Mouse (Mus musculus) hindbrain, embryonic 12.5 days (tissue): Measurements from ENCODE around the gene Cd68. TPM values are rescaled to one million over a fixed set of nuclear protein-coding genes. Genes with fewer than 3 reads are reported as not detected.
A peak's percentile ranks its signal among the peaks of the same experiment; 100 is the strongest.

Experiments used
- ATAC-seq: fragments of 200-750 bp; cut with Nextera tagmentation; 2 replicates; pipeline ENCODE4 v1.8.0; 2017; ENCODE audit warnings: moderate TSS enrichment; ENCODE audit not compliant: low FRiP score
- H3K27ac ChIP-seq: fragments of 300-500 bp; sonication (generic); 2 replicates; pipeline ENCODE4 v1.5.1; 2016; ENCODE audit warnings: mild to moderate bottlenecking
- H3K27me3 ChIP-seq: fragments of 300-500 bp; sonication (generic); 2 replicates; pipeline ENCODE4 v1.6.1; 2016; ENCODE audit warnings: mild to moderate bottlenecking
- H3K36me3 ChIP-seq: fragments of 300-500 bp; sonication (generic); 2 replicates; pipeline ENCODE4 v1.6.1; 2016; ENCODE audit warnings: mild to moderate bottlenecking
- H3K4me1 ChIP-seq: fragments of 300-500 bp; sonication (generic); 2 replicates; pipeline ENCODE4 v1.6.1; 2016
- H3K4me2 ChIP-seq: fragments of 300-500 bp; sonication (generic); replicated peaks from 2 replicates; pipeline ENCODE4 v1.6.1; 2016; ENCODE audit warnings: mild to moderate bottlenecking
- H3K4me3 ChIP-seq: fragments of 300-500 bp; sonication (generic); 2 replicates; pipeline ENCODE4 v1.5.1; 2016; ENCODE audit warnings: mild to moderate bottlenecking
- H3K9ac ChIP-seq: fragments of 300-500 bp; sonication (generic); 2 replicates; pipeline ENCODE4 v1.6.1; 2016; ENCODE audit warnings: mild to moderate bottlenecking, moderate library complexity
- H3K9me3 ChIP-seq: fragments of 300-500 bp; sonication (generic); replicated peaks from 2 replicates; pipeline ENCODE4 v1.6.1; 2016; ENCODE audit warnings: mild to moderate bottlenecking
- WGBS: fragments of 180-500 bp; shearing (Covaris S2); methylation state at CpG from one replicate; pipeline ENCODE4 v1.1.7; 2016; 5-methylcytosine and 5-hydroxymethylcytosine counted together
- polyA plus RNA-seq: library from polyadenylated mRNA; unstranded; fragments of >200 nt; fragmentation: Nextera tagmentation; extraction: Ambion mirVana; gene quantifications from 2 replicates; pipeline ENCODE4 v1.2.1, GENCODE M21; 2016

Cd68 gene
- polyA plus RNA-seq, 1 experiment from 2014 or later: 8.2 TPM

DNA sequence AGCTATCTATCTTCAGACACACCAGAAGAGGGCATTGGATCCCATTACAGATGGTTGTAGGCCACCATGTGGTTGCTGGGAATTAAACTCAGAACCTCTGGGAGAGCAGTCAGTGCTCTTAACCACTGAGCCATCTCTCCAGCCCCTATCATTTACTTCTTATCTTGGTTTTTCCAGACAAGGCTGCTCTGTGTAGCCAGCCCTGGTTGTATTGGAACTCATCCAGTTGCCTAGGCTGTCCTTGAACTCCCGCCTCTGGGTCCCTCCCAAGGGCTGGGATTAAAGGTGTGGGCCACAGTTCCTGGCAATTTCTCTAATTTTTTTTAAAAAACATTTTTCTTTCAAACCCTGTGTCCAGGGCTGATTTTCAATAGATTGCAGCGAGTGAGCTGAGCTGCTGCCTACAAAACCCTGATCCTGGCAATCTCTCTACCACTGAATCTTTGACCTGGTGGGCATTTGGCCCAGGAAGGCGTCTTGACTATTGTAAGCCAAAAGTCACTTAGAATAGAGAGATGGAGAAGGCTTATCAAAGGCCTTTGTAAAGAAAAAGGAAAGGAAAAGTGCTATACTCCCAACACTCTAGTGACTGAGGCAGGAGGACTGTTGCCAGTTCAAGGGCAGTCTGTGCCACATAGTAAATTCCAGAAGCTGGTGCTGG lies 4.6 kb downstream of the Cd68 start:
- WGBS: 81% methylated on average over 3 of the region's 3 CpGs
- Histone ChIP-seq H3K9ac (peak overlapping the region; percentile 61), H3K27ac (peak overlapping the region; percentile 97), H3K9me3 (no peaks in the 10 kb centered on the region), H3K36me3 (peaks cover 56% of the 10 kb centered on the region), H3K27me3 (no peaks in the 10 kb centered on the region), H3K4me1 (peaks cover 27% of the 10 kb centered on the region), H3K4me3 (peak overlapping the region; percentile 48), H3K4me2 (peak overlapping the region; percentile 57)
- ATAC-seq: no peak

DNA sequence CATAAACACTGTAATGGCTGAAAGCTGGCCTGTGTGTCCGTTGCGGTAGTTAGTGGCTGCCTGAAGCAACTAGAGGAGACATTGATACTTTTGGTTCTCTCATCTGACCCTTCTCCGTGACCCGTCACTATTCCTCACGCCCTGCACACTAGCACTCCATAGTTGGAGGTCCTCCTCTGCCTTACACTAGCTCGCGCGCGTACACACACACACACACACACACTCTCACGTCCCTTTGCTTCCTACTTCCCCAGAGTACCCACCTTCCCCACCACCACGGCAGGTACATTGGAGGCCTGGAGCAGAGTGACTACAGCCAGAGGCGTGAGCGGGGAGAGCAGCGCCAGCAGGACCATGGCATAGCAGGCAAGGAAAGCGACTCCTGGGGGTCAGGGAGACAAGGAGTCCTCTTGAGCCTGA lies 8.5 kb downstream of the Cd68 start:
- no peaks in the 10 kb centered on the region for H3K27me3 ChIP-seq
- H3K4me2 ChIP-seq: no peak overlapping the region
- H3K9me3 ChIP-seq: no peaks in the 10 kb centered on the region
- H3K27ac ChIP-seq: no peak overlapping the region
- 83% methylated on average over 15 of the region's 15 CpGs for WGBS
- no peak overlapping the region for H3K4me3 ChIP-seq
- peaks cover 22% of the 10 kb centered on the region for H3K4me1 ChIP-seq
- ATAC-seq: no peak
- no peak overlapping the region for H3K9ac ChIP-seq
- H3K36me3 ChIP-seq: peaks cover 53% of the 10 kb centered on the region

DNA sequence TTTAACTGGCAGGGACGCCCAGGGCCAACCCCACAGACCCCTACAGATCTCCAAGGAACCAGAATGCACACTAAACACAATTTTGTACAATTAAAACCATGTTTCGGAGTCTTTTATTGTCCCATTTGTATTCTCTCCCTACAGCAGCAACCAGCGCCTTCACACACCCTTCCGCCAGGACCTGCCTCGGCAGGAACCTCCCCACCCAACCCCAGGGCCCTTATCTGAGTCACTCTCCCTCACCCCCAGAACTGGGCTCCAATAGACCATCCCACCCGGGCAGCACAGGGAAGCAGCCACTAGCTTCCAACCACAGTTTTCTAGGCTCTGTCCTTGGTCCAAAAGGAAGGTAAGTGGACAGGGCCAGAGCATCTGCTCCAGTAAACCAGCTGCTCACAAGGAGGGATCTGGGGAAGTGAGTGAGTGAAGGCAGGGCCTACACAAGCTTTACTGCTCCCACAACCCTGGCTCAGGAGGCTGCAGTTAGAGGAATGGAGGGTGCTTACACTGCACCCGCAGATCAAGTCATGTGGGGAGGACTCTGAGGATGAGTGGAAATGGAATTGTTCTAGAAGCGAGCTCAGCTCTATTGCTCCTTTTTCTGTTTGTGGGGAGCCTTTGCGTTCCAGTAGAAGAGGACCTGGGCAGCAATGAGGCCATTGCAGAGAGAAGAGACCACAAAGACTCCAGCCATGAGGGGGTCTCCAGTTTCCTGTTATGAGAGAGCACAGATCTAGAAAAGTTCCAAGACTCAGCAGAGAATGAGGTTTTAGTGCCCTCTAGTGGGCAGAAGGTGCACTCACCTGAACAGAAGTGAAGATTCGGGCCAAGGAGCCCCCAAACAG lies 9.1 kb downstream of the Cd68 start:
- H3K27ac ChIP-seq: no peak overlapping the region
- no peak for ATAC-seq
- no peak overlapping the region for H3K4me2 ChIP-seq
- H3K27me3 ChIP-seq: no peaks in the 10 kb centered on the region
- H3K9me3 ChIP-seq: no peaks in the 10 kb centered on the region
- H3K9ac ChIP-seq: no peak overlapping the region; the same call in 1 of the 2 replicates
- no peak overlapping the region for H3K4me3 ChIP-seq
- 78% methylated on average over 10 of the region's 10 CpGs for whole genome bisulfite sequencing
- H3K36me3 ChIP-seq: peaks cover 59% of the 10 kb centered on the region
- H3K4me1 ChIP-seq: peaks cover 21% of the 10 kb centered on the region

DNA sequence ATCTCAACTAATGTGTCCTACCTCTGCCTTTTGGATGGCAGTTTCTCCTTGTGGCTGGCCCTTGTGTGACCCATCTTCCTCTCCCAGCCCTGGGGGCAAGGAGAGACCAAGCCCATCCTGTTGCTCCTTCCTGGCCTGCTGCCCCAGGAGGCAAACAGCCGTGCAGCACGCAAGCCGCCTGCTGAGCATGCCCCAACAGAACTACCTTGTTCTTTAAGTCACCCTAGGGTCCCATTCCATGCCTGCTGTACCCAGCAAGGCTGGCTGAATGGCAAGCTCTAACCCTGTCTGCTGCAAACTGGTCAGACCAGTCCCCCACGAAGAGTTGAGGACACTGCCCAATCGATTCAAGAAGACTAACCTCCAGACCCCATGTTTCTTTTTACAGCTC lies 9.9 kb downstream of the Cd68 start:
- WGBS: 85% methylated on average over 5 of the region's 5 CpGs
- Histone ChIP-seq H3K4me3 (no peak overlapping the region), H3K27ac (no peak overlapping the region), H3K9ac (no peak overlapping the region), H3K36me3 (peaks cover 67% of the 10 kb centered on the region), H3K9me3 (no peaks in the 10 kb centered on the region), H3K27me3 (no peaks in the 10 kb centered on the region), H3K4me2 (no peak overlapping the region), H3K4me1 (peaks cover 14% of the 10 kb centered on the region)
- no peak for ATAC-seq

DNA sequence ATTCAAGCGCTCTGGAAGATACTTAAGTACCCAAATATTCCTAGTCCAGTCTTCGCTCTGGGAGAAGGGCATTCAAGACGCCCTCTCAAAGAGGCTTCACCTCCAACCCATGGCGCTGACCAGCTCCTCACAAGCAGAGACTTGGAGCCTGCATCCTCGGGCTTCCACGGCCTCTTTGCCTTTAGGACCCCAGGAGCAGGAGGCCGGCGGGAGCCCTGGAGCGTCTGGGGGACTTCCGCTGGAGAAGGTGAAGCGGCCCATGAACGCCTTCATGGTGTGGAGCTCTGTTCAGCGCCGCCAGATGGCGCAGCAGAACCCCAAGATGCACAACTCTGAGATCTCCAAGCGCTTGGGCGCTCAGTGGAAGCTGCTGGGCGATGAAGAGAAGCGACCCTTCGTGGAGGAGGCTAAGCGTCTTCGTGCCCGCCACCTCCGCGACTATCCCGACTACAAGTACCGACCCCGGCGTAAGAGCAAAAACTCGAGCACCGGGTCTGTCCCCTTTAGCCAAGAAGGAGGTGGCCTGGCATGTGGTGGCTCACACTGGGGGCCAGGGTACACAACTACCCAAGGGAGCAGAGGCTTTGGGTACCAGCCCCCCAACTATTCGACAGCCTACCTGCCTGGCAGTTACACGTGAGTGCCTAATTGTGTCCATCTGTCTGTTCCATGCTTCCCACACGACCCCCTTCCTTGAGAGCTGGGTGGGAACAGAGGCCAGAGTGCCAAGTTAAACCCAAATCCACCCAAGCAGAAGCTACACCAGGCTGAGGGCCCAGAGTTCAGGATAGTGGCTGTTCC lies 10.5 kb downstream of the Cd68 start, which contains the start of gene Sox15:
TSS of gene Sox15 (plus strand) at position 51 of the 801 bp plus-strand sequence.
- H3K9me3 ChIP-seq: no peaks in the 10 kb centered on the region
- H3K27ac ChIP-seq: no peak within 1 kb of the TSS
- WGBS: 23% methylated on average over 34 of the region's 34 CpGs
- peaks cover 10% of the 10 kb centered on the region for H3K4me1 ChIP-seq
- no peak within 1 kb of the TSS; the same call in 1 of the 2 replicates for H3K4me2 ChIP-seq
- H3K9ac ChIP-seq: 0 out of 2 replicates have a peak within 1 kb of the TSS, but pooled peaks have one; percentile 18
- H3K4me3 ChIP-seq: no peak within 1 kb of the TSS
- peak; percentile 66 for ATAC-seq
- H3K36me3 ChIP-seq: peaks cover 73% of the 10 kb centered on the region
- H3K27me3 ChIP-seq: no peaks in the 10 kb centered on the region

DNA sequence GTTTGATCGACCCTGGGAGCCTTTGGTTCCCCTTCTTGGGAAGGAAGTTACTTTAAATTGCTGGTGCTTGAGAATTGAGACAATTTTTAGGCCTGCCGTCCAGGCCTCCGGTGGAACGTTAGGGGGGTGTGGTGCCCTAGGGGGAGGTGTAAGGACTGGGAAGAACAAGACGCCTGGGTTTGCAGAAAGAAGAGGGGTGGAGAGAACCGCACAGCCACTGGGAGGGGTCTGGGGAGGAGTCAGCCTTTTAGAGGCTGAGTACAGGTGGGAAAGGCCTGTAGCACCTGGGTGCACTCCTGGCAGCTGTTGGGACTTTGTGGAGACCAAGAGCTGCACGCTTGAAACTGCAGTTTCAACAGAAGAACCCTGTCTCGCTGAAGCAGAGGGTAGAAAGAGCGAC lies 11.2 kb downstream of the Cd68 start:
- Histone ChIP-seq H3K9ac (no peak overlapping the region), H3K4me1 (peaks cover 10% of the 10 kb centered on the region), H3K27ac (no peak overlapping the region), H3K27me3 (no peaks in the 10 kb centered on the region), H3K4me2 (no peak overlapping the region), H3K36me3 (peaks cover 80% of the 10 kb centered on the region), H3K9me3 (no peaks in the 10 kb centered on the region), H3K4me3 (no peak overlapping the region)
- no peak for ATAC-seq
- 51% methylated on average over 9 of the region's 9 CpGs for WGBS

DNA sequence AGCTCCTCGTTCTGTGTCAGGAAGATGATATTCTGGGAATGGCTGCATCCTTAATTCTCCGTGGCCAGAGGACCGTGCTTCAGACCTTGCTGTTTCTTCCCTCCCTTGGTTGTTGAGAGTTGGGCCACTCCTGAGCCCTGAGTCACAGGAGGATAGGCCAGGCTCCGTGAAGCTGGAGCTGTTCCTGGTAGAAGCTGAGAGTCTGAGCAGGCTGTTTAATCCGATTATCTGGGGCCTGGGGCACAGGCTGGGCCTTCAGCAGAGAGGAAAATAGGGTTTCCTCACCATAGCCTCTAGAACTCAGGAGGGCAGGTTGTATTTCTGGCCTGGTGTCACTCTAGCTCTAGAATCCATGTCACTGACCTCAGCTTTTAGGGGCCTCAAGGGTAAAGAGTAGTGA lies 12.6 kb downstream of the Cd68 start:
- peaks cover 10% of the 10 kb centered on the region for H3K4me1 ChIP-seq
- H3K4me3 ChIP-seq: no peak overlapping the region
- no peak for ATAC-seq
- 76% methylated on average over 5 of the region's 5 CpGs for WGBS
- peaks cover 83% of the 10 kb centered on the region for H3K36me3 ChIP-seq
- no peaks in the 10 kb centered on the region for H3K27me3 ChIP-seq
- H3K27ac ChIP-seq: peak overlapping the region; percentile 31; the same call in 1 of the 2 replicates
- H3K9me3 ChIP-seq: no peaks in the 10 kb centered on the region
- no peak overlapping the region for H3K4me2 ChIP-seq
- H3K9ac ChIP-seq: peak overlapping the region; percentile 27; the same call in 1 of the 2 replicates

DNA sequence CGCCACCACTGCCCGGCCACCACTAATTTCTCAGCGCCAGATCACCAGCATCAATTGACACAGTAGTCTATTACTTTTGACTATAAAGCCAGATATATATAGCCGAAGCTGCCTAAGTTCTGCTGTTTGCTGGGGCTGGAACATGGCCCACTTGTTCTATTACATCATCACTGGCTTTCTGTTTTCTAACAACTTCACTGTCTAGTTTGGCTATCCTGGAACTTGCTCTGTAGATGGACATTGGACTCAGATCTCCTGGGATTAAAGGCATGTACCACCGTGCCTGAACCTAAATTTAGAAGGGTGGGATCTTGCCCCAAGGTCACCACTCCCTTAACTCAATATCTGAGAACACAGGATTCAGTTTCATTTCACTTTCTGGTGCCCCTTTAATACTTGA lies 20.1 kb downstream of the Cd68 start:
- Histone ChIP-seq H3K4me3 (no peak overlapping the region), H3K36me3 (peaks cover 96% of the 10 kb centered on the region), H3K9ac (no peak overlapping the region), H3K27me3 (no peaks in the 10 kb centered on the region), H3K4me2 (no peak overlapping the region), H3K9me3 (no peaks in the 10 kb centered on the region), H3K4me1 (no peaks in the 10 kb centered on the region), H3K27ac (no peak overlapping the region)
- no peak for ATAC-seq
- WGBS: 94% methylated on average over 5 of the region's 5 CpGs

DNA sequence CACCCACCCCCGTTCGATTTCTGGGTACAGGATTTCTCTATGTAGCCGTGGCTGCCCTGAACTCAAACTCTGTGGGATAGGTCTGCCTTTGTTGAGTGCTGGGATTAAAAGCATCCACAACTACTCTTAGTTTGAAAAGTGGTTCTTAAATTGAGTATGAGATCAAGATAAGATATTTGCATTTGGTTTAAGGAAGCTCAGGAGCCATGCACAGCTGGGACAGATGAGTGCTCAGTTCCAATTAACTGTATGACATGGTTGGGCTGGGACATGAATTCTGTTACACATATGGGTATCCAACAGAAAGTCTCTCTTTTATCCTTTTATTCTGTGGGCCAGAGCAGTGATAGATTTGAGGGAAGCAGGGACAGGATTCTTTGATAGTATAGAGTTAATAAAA lies 30.5 kb downstream of the Cd68 start:
- peak overlapping the region; percentile 78 for H3K4me2 ChIP-seq
- H3K9ac ChIP-seq: peak overlapping the region; percentile 35; the same call in 1 of the 2 replicates
- WGBS: 94% methylated on average over 3 of the region's 3 CpGs
- no peak overlapping the region for H3K4me3 ChIP-seq
- no peaks in the 10 kb centered on the region for H3K9me3 ChIP-seq
- ATAC-seq: no peak
- H3K4me1 ChIP-seq: peaks cover 29% of the 10 kb centered on the region
- H3K27ac ChIP-seq: no peak overlapping the region
- H3K27me3 ChIP-seq: no peaks in the 10 kb centered on the region
- H3K36me3 ChIP-seq: peaks cover 10% of the 10 kb centered on the region

DNA sequence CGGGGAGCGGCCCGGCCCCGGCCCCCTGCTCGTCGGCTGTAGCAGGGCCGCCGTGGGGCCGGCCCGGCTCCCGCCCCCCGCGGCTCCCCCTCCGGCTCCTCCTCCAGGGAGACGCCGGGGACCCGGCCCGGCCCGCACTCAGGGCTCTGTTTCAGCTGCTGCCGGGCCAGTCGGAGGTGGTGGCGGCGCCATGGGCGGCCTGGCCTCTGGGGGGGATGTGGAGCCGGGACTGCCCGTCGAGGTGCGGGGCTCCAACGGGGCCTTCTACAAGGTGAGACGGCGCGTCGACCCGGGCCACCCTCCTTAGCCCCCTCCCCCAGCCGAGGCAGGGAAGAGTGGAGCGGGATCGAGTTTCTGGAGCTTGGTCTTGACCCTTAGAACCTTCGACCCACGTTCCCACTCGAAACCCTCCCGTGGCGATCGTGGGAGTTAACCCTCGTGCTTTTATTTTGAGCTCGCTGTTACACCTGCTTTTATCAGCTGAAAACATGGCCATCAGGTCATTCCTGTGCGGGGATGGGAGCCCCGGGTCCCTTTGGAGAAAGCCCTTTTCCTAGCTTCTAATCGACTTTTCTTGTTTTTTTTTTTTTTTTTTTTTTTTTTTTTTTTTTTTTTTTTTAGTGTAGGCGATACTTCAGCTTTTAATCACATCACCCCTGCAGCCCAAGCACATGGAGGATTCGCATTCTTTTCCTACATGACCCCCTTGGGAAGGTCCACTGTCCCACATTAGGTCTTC lies 32.7 kb downstream of the Cd68 start:
- Histone ChIP-seq H3K4me2 (peak overlapping the region; percentile 78), H3K27me3 (no peaks in the 10 kb centered on the region), H3K36me3 (no peaks in the 10 kb centered on the region), H3K4me1 (peaks cover 29% of the 10 kb centered on the region), H3K9ac (peak overlapping the region; percentile 99), H3K9me3 (no peaks in the 10 kb centered on the region), H3K27ac (peak overlapping the region; percentile 99), H3K4me3 (peak overlapping the region; percentile 100)
- ATAC-seq: peak; percentile 55
- 1% methylated on average over 34 of the region's 50 CpGs for WGBS

DNA sequence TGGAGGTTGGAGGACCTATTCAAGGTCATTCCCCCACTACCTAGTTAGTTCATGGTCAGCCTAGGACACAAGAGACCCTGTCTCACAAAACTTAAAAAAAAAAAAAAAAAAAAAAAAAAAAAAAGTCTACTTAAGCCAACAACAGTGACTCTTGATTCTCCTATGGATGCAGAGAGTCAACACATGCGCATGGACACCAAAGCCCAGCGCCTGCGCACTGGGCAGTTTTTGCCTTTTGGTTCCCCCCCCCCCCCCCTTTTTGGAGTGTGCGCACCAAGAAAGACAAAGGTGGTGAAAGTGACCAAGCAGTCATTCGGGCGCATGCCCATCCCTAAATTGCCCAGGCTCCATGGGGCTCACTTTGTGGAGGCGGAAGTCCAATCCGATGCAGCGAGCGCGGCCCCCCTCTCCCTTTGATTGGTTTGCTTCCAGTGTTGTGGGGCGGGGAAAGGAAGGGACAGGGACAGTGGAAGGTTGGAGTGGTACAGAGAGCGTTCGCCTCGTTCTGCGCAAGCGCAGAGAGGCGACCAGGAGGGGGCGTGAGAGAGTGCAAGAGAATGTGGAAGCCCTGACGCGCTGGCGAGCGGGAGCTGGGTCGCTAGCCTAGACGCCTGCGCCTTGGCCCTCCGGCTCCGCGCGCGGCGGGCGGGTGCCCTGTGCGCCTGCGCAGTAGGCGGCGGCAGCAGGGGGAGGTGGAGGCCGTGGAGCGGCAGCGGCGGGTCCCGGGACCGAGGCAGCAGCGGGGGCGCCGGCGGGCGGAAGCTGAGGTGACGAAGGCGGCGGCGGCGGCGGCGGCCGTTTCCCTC lies 33.5 kb downstream of the Cd68 start, which contains the start of gene Fxr2:
TSS of gene Fxr2 (plus strand) at position 707 of the 806 bp plus-strand sequence.
- WGBS: under 1% methylated on average over 54 of the region's 56 CpGs
- H3K4me3 ChIP-seq: peak within 1 kb of the TSS; percentile 100
- H3K27me3 ChIP-seq: no peaks in the 10 kb centered on the region
- H3K9ac ChIP-seq: peak within 1 kb of the TSS; percentile 99
- H3K4me2 ChIP-seq: peak within 1 kb of the TSS; percentile 78
- no peaks in the 10 kb centered on the region for H3K36me3 ChIP-seq
- H3K27ac ChIP-seq: peak within 1 kb of the TSS; percentile 99
- ATAC-seq: peak; percentile 99
- H3K4me1 ChIP-seq: peaks cover 29% of the 10 kb centered on the region
- H3K9me3 ChIP-seq: no peaks in the 10 kb centered on the region
